Mouse (Mus musculus): ENCODE measurements around the gene Atp1b1.

DNA sequence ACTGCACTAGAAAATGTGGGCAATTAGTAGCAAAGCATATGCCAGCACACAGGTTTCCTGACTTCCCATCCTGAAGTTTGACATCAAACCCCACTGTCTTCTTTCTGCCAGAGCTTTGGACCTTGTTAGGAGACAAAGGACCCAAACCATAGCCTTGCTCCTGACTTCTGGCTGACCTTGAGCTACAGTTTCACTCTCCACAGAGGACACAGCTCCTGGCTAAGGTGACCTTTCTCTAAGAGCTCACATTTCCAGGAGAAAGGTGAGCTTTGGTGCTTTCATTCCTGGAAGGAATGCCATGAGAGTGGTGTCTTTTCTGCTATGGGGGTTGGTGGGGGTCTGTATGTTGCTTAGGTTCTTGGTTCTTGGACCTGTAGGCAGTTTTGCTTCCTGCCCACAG is 25.6 kb upstream of the Atp1b1 start:
- no peak for TF ChIP-seq CTCF (IDR thresholded peaks at IDR 0.05; ENCODE audit: low read depth)
- no peak for TF ChIP-seq EP300 (IDR thresholded peaks at IDR 0.05; ENCODE audit: low read depth)
